Comparison of ENCODE assay signal across 8 mouse cellular contexts in genomic region chr2:181598454-181599351, GRCm38 (mm10). TPM values are rescaled to one million over a fixed set of nuclear protein-coding genes. Genes with fewer than 3 reads are reported as not detected.
DNase-seq lines count a peak whose midpoint lies in the region; ATAC-seq and TF ChIP-seq lines count a peak whose summit lies in the region.

Samd10 (minus strand) TSS chr2:181599212.

- H3K9me3 ChIP-seq in embryonic facial prominence, embryonic 11.5 days (replicated peaks; ENCODE audit: control insufficient read depth, low read length), result no peaks in the 10 kb centered on the region
- H3K9me3 ChIP-seq in lung, embryonic 14.5 days (ENCODE audit: low read depth, low read length), result no peaks in the 10 kb centered on the region
- no peaks in the 10 kb centered on the region for H3K9me3 ChIP-seq in neural tube, embryonic 14.5 days (ENCODE audit: control insufficient read depth, low read length)

- no peaks in the 10 kb centered on the region for H3K27me3 ChIP-seq in embryonic facial prominence, embryonic 11.5 days (ENCODE audit: control insufficient read depth, insufficient read depth, low read length)
- peaks cover 12% of the 10 kb centered on the region for H3K27me3 ChIP-seq in lung, embryonic 14.5 days (ENCODE audit: insufficient read depth, low read length)
- H3K27me3 ChIP-seq in neural tube, embryonic 14.5 days (ENCODE audit: control insufficient read depth, insufficient read depth, low read length), result no peaks in the 10 kb centered on the region

- H3K4me2 ChIP-seq in embryonic facial prominence, embryonic 11.5 days (ENCODE audit: low read depth, low read length), result peak within 1 kb of the TSS; percentile 98
- H3K4me2 ChIP-seq in lung, embryonic 14.5 days, result peak within 1 kb of the TSS; percentile 89
- peak within 1 kb of the TSS; percentile 77 for H3K4me2 ChIP-seq in neural tube, embryonic 14.5 days (ENCODE audit: low read depth, low read length)

- no peaks in the 10 kb centered on the region for H3K36me3 ChIP-seq in embryonic facial prominence, embryonic 11.5 days (replicated peaks; ENCODE audit: control insufficient read depth, insufficient read depth, low read depth, low read length)
- H3K36me3 ChIP-seq in lung, embryonic 14.5 days (ENCODE audit: insufficient read depth), result 0 out of 2 replicates have a peak, but pooled peaks cover 7% of the 10 kb centered on the region
- 0 out of 2 replicates have a peak, but pooled peaks cover 4% of the 10 kb centered on the region for H3K36me3 ChIP-seq in neural tube, embryonic 14.5 days (ENCODE audit: control insufficient read depth, insufficient read depth, low read length)

- peak; percentile 60 for TF ChIP-seq CTCF in layer of hippocampus, adult 2 months (conservative IDR thresholded peaks at IDR 0.05)
- peak; percentile 9; the same call in 1 of the 2 replicates for TF ChIP-seq CTCF in lung, embryonic 14.5 days (IDR thresholded peaks at IDR 0.05; ENCODE audit: low read depth)

- peak within 1 kb of the TSS; percentile 83 for H3K9ac ChIP-seq in embryonic facial prominence, embryonic 11.5 days (replicated peaks; ENCODE audit: low read length)
- peak within 1 kb of the TSS; percentile 71 for H3K9ac ChIP-seq in lung, embryonic 14.5 days
- peak within 1 kb of the TSS; percentile 90 for H3K9ac ChIP-seq in neural tube, embryonic 14.5 days (replicated peaks; ENCODE audit: low read depth, low read length)

- peak within 1 kb of the TSS; percentile 66 for H3K4me3 ChIP-seq in embryonic facial prominence, embryonic 11.5 days (ENCODE audit: low read depth, low read length)
- H3K4me3 ChIP-seq in layer of hippocampus, adult 2 months, result peak within 1 kb of the TSS; percentile 57
- peak within 1 kb of the TSS; percentile 60 for H3K4me3 ChIP-seq in lung, embryonic 14.5 days (ENCODE audit: low read depth, low read length)
- peak within 1 kb of the TSS; percentile 76 for H3K4me3 ChIP-seq in neural tube, embryonic 14.5 days (ENCODE audit: low read depth, low read length)

- no peak; the same call in 1 of the 2 replicates for ATAC-seq in embryonic facial prominence, embryonic 11.5 days (replicated peaks; ENCODE audit: insufficient number of reproducible peaks, low FRiP score, low TSS enrichment, low read depth)
- peak; percentile 46 to 54 for ATAC-seq in hematopoietic stem cell, adult 5-6 weeks (replicated peaks in 1 of 2; ENCODE audit: insufficient read depth in 1 of 2, low FRiP score in 2 of 2, low TSS enrichment in 1 of 2, low read depth in 1 of 2, poor library complexity in 2 of 2, severe bottlenecking in 2 of 2)
- ATAC-seq in lung, embryonic 14.5 days (ENCODE audit: insufficient read depth), result peak; percentile 36
- peak; percentile 47; the same call in 1 of the 2 replicates for ATAC-seq in neural tube, embryonic 14.5 days (ENCODE audit: low read depth)

- 1% methylated on average over 71 of the region's 71 CpGs for WGBS in embryonic facial prominence, embryonic 11.5 days
- 2% methylated on average over 71 of the region's 71 CpGs for WGBS in lung, embryonic 14.5 days
- 1% methylated on average over 61 of the region's 71 CpGs for WGBS in neural tube, embryonic 14.5 days

- peak within 1 kb of the TSS; percentile 47; the same call in 1 of the 2 replicates for H3K27ac ChIP-seq in embryonic facial prominence, embryonic 11.5 days (replicated peaks; ENCODE audit: low read depth, low read length)
- peak within 1 kb of the TSS; percentile 89 for H3K27ac ChIP-seq in layer of hippocampus, adult 2 months
- H3K27ac ChIP-seq in lung, embryonic 14.5 days (ENCODE audit: low read depth), result peak within 1 kb of the TSS; percentile 83
- peak within 1 kb of the TSS; percentile 90 for H3K27ac ChIP-seq in neural tube, embryonic 14.5 days (ENCODE audit: low read depth, low read length)

- peaks cover 3% of the 10 kb centered on the region; the same call in 1 of the 2 replicates for H3K4me1 ChIP-seq in embryonic facial prominence, embryonic 11.5 days (ENCODE audit: control insufficient read depth, insufficient read depth, low read length)
- H3K4me1 ChIP-seq in lung, embryonic 14.5 days (ENCODE audit: insufficient read depth), result peaks cover 5% of the 10 kb centered on the region; the same call in 1 of the 2 replicates
- peaks cover 17% of the 10 kb centered on the region for H3K4me1 ChIP-seq in neural tube, embryonic 14.5 days (ENCODE audit: control insufficient read depth, insufficient read depth, low read length)

- peak; percentile 37 to 50 for DNase-seq in CD8-positive naive resting alpha-beta T cell, adult 2 months (ENCODE audit: low read depth in 2 of 2, low spot score in 2 of 2)
- DNase-seq in adrenal gland, adult 2 months, result peak; percentile 76
- DNase-seq in embryonic facial prominence, embryonic 11.5 days (ENCODE audit: low spot score), result peak; percentile 75
- peak in 1 of 2 experiments; percentile 37 for DNase-seq in layer of hippocampus, adult 2 months (ENCODE audit: low spot score in 2 of 2)
- DNase-seq in lung, embryonic 14.5 days, result peak; percentile 75
- peak; percentile 82 for DNase-seq in thymus, postnatal 4 days

RNA-seq across cellular contexts. Expression of gene Samd10, which starts in this region (rescaled TPM):
- 10 to 100 TPM in 1 of 2 experiments, 1 to 10 TPM in 1; 9.6 to 21.6 TPM for total RNA-seq in adrenal gland, adult 2 months (2021)
- 41.0 and 44.6 TPM in 2 replicates for polyA plus RNA-seq in adrenal gland, adult 2 months (2012; rRNA removed)
- 22.7 and 30.3 TPM in 2 replicates for polyA plus RNA-seq in embryonic facial prominence, embryonic 11.5 days (2014; fragmentation: Nextera tagmentation; extraction: Ambion mirVana)
- 9.0 and 9.2 TPM in 2 replicates for total RNA-seq in hematopoietic stem cell, adult 5-6 weeks (2017)
- 10 to 100 TPM; 11.9 to 12.2 TPM for total RNA-seq in layer of hippocampus, adult 2 months (2021)
- polyA plus RNA-seq in lung, embryonic 14.5 days (2014; fragmentation: Nextera tagmentation; extraction: Ambion mirVana), result 23.2 and 27.8 TPM in 2 replicates
- 189 and 220 TPM in 2 replicates for polyA plus RNA-seq in neural tube, embryonic 14.5 days (2014; fragmentation: Nextera tagmentation; extraction: Ambion mirVana)
